Mouse (Mus musculus): ENCODE measurements at regions not wholly inside any gene's neighbourhood (a gene's known extent, or its start where the extent isn't known, plus 50 kb on each side); places are given as distances from the start of the nearest gene placed in this dataset.

DNA sequence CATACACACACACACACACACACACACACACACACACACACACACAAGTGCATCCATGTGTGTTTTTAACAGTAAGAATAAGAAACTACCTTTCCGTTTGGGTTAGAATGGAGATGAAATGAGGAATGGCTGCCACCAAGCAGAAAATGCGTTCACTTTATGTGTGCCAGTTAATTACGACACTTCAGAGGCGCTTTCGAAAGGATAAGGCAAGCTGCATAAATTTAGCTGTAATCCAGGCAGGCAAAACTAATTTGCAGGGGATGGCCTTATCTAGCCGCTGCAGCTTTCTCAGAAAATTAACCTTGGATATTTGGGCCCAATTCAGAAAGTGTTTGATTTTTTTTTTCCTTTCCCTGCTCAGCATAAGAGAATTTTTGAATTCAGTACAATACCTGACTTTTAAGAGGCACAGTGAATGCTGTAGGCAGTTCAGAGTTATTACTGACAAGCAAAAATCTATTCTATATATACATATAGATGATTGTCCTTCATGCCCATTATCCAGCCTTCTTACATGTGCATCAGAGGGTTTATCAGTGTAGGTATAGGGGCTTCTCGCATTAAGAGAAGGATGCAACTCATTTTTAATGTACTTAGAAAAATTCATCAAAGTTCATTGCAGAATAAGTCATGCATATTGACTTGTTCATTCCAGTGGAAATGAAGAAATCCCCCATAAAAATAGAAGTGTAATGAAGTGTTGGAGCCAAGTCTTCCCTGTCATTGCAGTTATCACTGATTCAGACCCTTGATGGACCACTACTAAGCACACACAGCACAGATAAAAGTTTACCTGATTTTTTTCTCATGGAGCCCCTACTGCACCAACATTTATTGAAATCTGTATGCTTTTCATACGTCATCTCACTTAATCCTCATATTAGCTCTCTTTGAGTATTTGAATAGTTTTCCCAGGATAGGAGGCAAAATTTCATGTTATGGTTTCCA is 372.1 kb downstream of the Ndufa4 start:
- Histone ChIP-seq H3K4me3 (no peak overlapping the region), H3K4me2 (no peak overlapping the region), H3K27ac (replicated peaks) (0 out of 2 replicates have a peak overlapping the region, but pooled peaks have one; percentile 3), H3K36me3 (no peaks in the 10 kb centered on the region), H3K9me3 (no peaks in the 10 kb centered on the region), H3K9ac (no peak overlapping the region), H3K4me1 (replicated peaks) (no peaks in the 10 kb centered on the region), H3K27me3 (no peaks in the 10 kb centered on the region)
- WGBS = 57% methylated on average over 8 of the region's 8 CpGs
- ATAC-seq (ENCODE audit: low FRiP score, low read depth) = no peak

DNA sequence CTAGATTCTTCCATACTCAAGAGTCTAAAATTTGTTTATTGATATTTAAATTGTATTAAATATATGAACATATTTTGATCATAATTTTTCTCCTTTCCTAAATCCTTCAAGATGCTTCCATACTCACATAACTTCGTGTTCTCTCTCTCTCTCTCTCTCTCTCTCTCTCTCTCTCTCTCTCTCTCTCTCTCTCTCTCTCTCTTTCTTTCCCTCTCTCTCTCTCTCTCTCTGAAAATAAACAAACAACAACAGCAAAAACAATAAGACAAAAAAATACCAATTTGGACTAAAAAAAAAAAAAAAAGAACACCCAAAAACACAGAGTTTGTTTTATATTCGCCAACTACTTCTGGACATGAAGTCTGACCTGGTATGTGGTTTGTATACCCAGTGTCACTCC is 404.2 kb downstream of the Ndufa4 start:
- H3K27ac ChIP-seq (replicated peaks) = no peak overlapping the region
- no peak overlapping the region for H3K4me3 ChIP-seq
- no peaks in the 10 kb centered on the region for H3K4me1 ChIP-seq (replicated peaks)
- no peaks in the 10 kb centered on the region for H3K36me3 ChIP-seq
- no peak overlapping the region for H3K4me2 ChIP-seq
- 89% methylated on average over 2 of the region's 2 CpGs for WGBS
- no peak overlapping the region for H3K9ac ChIP-seq
- ATAC-seq (ENCODE audit: low FRiP score, low read depth) = no peak
- H3K27me3 ChIP-seq = no peaks in the 10 kb centered on the region
- H3K9me3 ChIP-seq = no peaks in the 10 kb centered on the region

DNA sequence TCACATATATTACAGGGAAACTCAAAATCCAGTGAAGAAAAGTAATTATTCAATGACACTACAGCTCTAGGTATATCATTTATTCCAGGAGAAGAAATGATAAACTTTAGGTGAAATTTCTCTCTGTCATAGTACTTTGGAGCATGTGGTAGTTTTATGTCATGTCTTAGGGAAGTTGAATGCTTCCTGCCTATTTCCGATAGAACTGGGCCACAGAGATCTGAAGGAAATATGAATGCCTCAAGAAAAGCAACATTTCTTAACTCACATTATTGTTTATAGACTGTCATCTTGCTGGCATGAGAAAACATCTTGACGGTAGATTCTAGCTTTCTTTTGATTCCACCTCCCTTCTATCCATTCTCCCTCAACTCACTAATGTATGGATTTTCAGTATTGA is 412.9 kb downstream of the Ndufa4 start:
- Histone ChIP-seq H3K9ac (no peak overlapping the region), H3K9me3 (no peaks in the 10 kb centered on the region), H3K4me3 (no peak overlapping the region), H3K4me2 (no peak overlapping the region), H3K27ac (replicated peaks) (no peak overlapping the region), H3K27me3 (no peaks in the 10 kb centered on the region), H3K36me3 (no peaks in the 10 kb centered on the region), H3K4me1 (replicated peaks) (no peaks in the 10 kb centered on the region)
- 95% methylated on average over 2 of the region's 2 CpGs for WGBS
- no peak for ATAC-seq (ENCODE audit: low FRiP score, low read depth)

GRCm38 (mm10) chr6:11476950-11477349 is 430.3 kb downstream of the Ndufa4 start:
- ATAC-seq (ENCODE audit: low FRiP score, low read depth) = no peak
- Histone ChIP-seq H3K27ac (replicated peaks) (no peak overlapping the region), H3K36me3 (no peaks in the 10 kb centered on the region), H3K4me3 (no peak overlapping the region), H3K4me1 (replicated peaks) (no peaks in the 10 kb centered on the region), H3K9me3 (no peaks in the 10 kb centered on the region), H3K27me3 (no peaks in the 10 kb centered on the region), H3K4me2 (no peak overlapping the region), H3K9ac (no peak overlapping the region)
- WGBS = 31% methylated on average over 2 of the region's 2 CpGs

All from hindbrain, embryonic 15.5 days (tissue).